Mouse (Mus musculus) heart, postnatal 25 days (tissue): ENCODE data around the gene Ntmt1. TPM values are rescaled to one million over a fixed set of nuclear protein-coding genes. Genes with fewer than 3 reads are reported as not detected.

ENCODE experiments used
- DNase-seq: peaks from one replicate; pipeline ENCODE4 v3.0.0; 2022; ENCODE audit warnings: low spot score
- intact Hi-C: fragments of 180-260 bp; cut with DNase I; formaldehyde crosslinking; loops from one replicate; pipeline ENCODE4 v1.15.1; 2025
- total RNA-seq, 2 experiments: library from RNA; stranded (reverse); gene quantifications; 2 replicates each; pipeline ENCODE4 v1.2.3; 2021

The Ntmt1 gene
- total RNA-seq, 2 experiments from 2014 or later = 30.6 to 31.1 TPM

DNA sequence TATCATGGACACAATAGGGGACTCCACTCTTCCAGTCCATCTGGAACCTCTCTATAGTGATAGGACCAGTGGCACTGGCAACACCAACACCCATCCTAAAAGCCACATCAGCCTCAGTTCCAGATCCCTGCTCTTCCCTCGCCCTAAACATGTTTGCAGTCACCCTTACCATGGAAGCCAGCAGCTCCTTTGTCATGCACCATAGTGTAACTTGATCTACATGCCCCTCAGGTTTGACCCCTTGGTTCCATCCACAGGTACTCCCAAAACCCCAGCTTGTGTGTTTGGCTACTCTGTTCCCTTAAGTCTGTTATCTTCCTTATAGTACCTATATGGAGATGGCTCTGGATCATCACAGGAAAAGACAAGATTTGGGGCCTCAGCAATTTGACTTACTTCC, 8.8 kb downstream of the Ntmt1 start:
- intact Hi-C loops = no loop called here

DNA sequence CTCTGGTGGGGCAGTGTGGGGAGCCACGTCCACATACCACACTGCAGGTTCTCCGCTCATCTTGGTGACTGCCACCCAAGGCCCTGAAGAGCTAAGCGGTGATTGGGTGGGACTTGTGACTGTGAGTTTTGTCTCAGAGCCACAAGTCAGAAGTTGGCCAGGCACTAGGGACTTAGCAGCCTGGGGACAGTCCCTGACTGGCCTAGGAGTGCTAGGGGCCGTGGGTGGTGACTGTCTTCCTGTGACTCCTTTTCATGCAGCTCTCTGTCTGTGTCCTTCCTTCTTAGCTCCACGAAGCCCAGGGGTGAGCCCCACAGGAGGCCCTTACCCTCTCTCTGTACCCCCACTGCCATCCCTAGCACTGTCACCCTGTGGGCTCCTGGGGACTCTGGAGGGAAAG, 12.2 kb downstream of the Ntmt1 start:
- intact Hi-C loops = no loop called here
- DNase-seq = no peak

More for the DNA sequence above, 8.8 kb downstream of the Ntmt1 start:
- DNase-seq = no peak

DNA sequence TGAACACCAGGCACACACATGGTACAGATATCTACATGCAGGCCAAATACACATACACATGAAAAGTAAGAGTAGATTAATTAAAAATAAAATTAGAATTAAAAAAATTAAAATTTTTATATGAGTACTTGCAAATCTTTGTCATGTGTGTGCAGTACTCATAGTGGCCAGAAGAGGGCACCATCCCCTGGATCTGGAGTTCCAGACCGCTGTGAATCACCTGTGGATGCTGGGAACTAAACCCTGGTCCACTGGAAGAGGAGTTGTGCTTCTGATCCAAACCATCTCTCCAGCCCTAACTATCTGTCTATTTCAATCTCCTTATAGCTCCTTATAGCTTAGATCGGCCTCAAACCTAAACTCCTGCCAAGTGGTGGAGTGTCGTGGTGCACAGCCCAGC, 13.4 kb downstream of the Ntmt1 start:
- intact Hi-C loops = no loop called here
- no peak for DNase-seq

DNA sequence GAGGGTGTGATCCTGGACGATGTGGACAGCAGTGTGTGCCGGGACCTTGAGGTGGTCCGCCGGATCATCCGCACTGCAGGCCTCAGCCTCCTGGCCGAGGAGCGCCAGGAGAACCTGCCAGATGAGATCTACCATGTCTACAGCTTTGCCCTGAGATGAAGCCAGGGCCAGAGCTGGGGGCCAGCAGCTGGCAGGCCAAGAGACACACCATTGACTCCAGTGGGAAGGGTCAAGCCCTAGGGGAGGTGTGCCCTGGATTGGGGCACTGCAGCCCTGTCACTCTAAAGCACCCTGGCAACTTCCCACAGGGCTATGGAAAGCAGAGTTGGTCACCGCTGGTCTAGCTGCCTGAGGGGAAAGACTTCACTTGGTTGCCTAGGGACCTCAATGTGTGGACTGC, 14.8 kb downstream of the Ntmt1 start:
- DNase-seq = no peak
- intact Hi-C loops = no loop called here

DNA sequence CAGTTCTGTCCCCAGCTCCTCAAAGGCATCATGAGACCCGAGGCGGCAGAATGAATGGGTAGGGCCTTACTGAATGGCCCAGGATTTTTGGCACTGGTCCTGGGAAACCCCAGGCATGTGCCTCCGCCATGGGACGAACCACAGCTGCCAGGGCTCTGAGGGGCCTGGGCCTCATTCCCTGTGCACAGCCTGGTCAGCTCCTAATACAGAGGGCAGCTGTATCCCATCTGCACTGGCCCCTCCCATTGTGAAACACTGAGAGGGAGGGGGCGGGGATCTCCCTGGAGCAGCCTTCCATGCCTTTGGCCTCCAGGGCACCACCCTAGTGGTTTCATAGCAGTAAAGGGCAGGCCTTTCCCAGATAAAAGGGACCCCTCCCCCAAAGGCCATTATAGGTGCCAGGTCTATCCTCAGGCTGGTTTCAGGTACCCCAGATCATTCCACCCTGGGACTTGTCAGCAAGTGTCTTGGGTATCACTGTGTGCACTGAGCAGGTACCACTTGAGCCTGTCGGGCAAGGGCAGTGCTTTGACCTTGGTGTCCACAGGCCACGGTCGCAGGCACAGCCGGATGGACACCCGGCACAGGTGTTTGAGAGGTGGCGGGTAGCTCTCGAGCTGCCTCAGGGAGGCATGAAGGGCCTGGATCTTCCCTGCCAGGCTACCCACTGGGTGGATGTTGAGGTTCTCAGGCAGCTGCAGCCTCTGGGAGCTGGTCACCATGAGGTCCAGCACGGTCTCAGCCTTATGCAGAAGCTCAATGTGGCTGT, 15.9 kb downstream of the Ntmt1 start:
- intact Hi-C loops = no loop called here

DNA sequence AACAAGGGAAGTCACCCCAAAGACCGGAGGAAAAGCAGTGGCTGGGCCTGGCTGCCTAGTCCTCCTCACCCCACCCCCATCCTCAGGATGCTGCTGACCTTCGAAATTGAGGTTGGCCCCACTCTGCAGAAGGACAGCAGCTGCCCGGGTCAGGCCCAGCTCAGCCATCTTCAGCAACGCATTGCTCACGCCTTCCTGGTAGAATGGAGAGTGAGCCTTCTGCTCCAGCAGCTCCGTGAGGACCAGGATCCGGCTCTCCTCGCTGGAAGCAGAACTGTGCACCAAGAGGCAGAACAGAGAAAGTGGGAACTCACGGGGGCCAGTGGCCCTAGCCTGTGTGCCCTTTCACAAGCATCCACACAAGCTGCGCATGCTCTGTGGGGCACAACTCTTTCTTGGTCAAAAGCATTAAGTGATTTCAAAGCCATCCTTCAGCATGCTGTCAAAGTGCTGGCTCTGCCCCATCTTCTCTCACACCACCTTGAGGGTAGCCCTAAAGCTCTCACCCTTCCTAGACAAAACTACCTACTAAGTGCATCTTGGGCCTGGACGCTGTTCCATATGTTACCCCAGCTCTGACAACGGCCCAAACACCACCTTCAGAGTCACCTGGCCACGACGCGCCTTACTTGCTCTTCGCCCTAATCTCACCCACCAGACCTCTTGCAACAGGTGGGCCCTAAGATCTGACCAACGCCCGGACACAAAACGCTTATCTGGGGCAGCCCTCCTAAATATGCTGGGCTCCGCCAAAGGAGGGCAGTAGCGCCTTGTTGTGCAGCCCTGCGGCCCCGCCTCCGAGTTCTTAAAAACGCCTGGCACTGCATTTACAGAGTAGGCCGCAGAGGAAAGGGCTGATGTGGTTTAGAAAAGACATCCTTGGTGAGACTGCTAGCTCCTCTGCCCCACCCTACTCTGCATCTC, 19.5 kb downstream of the Ntmt1 start:
- intact Hi-C loops = no loop called here

More for the DNA sequence above, 15.9 kb downstream of the Ntmt1 start:
- peak; percentile 42 for DNase-seq

DNA sequence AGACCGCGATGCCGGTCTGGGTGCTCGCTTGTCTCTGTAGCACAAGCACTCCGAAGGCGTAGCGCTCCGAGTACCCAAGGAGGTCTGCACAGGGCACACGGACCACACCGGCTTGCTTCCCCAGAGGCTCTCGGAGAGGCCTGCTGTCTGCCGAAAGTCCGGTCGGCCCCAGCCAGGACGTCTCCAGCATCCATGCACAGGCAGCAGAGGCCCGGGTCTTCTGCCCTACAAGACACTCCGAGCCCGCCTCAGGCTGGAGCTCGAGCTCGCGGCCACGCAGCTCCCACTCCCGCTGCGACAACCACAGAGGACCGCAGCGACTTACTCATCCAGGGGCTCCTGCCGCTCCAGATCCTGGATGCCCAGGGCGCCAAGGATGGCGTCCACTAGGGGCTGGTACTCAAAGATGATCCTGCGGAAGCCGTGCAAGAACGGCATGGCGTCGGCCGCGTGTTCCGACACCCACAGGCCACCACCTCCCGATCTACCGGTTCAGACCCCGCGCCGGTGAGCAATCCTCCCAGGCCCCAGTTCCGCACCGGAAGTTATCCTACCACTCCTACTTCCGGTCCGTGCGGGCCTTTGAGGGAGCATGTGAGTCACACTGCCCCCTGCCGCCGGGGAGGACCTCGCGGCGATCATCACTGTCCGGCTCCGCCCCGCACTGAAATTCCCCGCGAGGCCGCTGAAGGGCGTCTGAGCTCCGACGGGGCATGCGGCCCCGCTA, 20.3 kb downstream of the Ntmt1 start:
- intact Hi-C loops = no loop called here
- DNase-seq = peak; percentile 82

More for the DNA sequence above, 19.5 kb downstream of the Ntmt1 start:
- DNase-seq = no peak

DNA sequence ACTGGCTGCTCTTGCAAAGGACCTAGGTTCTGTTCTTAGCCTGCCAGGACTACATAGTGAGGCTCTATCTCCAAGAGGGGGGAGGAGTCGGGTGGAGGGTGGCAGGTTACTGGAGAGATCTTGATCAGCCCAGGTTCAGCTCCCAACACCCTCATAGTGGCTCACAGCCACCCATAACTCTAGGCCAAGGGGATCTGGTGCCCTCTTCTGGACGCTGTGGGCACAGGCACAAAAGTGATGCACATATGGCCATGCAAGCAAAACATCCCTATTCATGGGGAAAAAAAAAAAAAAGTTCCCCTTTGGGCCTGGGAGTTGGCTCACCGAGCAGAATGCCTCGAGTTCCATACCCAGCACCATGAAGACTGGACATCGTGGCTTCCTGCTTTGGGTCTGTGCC, 21.7 kb downstream of the Ntmt1 start:
- intact Hi-C loops = no loop called here
- no peak for DNase-seq

DNA sequence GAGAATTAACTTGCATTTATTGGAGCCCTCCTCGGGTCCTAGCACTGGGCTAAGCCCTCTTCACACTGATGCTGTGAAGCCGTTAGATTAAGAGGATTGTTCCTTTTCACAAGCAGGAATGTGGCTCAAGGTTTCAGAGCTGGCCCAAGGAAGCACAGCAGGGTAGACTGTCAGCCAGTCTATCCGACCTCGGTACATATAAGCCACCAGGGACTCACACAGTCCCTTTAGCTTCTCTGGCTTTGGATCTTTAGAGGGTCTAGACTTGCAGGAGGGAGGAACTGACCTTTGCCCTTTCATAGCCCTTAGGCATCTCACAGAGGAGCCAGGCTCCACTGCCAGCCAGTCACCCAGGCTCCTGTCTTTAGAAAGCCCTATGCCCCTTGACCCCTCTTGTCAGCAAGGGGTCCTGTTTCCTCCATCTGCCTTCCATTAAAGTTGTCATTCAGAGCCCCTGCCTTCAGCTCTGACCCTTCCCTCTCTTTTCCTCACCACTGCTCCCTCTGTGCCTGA, 22.7 kb downstream of the Ntmt1 start, which contains the start of gene Asb6:
Gene Asb6, minus strand, starts transcription at position 51 of the 513 bp plus-strand sequence.
- intact Hi-C loops = loop anchor here (5.0 kb wide), 1 partner anchor 102 kb away; no protein-coding TSS in a partner anchor
- no peak for DNase-seq

DNA sequence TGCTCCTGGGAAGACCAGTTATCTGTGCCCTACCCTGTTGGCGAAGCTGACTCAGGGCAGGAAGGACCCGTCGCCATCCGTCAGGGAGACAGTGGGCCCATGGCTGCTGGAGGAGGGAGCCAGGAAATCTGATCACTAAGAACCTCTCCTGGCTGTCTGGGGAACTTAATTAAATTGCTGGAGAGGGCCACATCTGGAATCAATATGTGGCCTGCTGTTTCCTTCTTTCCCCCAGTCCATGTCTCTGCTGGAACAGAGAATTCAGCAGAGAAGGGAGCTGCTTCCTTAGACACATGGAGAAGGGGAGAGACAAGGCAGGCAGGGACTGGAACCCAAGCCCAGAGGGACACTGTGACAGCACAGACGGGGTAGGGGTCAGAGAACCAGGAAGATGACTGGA, 26.0 kb downstream of the Ntmt1 start:
- DNase-seq = no peak
- intact Hi-C loops = loop anchor here (5.0 kb wide), 1 partner anchor 99 kb away; no protein-coding TSS in a partner anchor

DNA sequence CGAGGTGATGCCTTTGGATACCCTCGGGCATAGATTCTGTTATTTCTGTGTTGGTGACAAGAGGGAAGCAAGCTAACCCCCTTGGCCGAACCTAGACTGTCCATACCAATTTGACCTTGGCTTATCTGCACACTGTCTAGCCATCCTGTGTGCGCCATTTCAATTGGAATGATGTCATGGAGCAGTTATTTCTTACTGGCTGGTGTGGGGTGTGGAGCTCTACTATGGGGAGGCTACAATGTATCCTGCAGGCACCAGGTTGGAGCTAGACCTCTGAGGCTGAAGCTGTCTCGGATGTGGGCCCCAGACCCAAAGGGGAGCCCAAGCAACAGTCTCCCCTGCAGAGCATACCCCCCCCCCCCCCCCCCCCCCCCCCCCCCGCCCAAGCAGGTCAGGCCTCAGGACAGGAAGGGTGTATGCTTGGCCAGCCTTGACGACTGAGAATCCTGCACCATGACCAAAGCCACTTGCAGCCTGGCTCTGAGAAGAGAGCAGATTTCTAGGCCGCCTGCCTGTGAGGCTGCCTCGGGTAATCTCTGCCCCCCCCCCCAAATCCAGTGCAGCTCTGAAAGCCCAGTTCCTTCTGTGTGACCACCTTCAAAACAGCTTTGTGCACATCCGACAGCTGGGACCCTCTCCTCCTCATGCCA, 26.9 kb downstream of the Ntmt1 start, which contains the start of gene Prrx2:
Gene Prrx2, plus strand, starts transcription at position 600 of the 650 bp plus-strand sequence.
- intact Hi-C loops = loop anchor here (5.0 kb wide), 1 partner anchor 98 kb away; no protein-coding TSS in a partner anchor
- DNase-seq = no peak

DNA sequence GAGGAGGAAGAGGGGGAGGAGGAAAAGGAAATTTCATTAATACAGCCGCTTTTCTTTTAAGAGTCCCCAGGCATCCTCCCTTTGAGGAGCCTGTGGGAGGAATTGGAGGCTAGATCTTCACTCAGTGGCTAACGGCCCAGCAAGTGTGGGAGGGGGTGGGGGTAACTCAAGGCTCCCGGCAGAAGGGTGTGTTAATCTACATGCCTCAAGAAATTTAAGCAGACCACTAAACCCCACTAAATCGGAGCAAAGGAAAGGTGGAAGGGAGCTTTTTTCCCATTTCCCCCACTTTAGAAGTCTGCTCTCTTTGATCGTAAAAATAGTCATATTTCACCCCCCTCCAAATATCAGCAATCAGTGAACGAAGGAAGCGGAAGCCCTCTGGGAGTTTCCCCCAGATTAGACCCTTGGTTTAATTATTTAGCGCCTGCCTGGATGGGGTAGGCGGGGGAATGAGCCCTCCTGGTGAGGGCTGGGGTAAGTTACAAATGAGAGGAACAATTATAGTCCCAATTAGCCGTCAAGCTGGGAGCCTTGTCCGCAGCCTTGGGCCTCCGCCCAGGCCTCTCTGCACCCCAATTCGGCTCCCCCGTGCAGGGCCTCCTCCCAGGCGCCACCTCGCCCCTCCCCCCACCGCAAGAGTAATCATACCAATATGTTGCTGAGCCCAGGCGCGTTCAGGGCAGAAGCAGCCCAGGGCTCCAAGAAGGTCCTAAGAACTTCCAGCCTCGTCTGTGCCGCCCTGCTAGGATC, 28.8 kb downstream of the Ntmt1 start:
- intact Hi-C loops = no loop called here
- no peak for DNase-seq

DNA sequence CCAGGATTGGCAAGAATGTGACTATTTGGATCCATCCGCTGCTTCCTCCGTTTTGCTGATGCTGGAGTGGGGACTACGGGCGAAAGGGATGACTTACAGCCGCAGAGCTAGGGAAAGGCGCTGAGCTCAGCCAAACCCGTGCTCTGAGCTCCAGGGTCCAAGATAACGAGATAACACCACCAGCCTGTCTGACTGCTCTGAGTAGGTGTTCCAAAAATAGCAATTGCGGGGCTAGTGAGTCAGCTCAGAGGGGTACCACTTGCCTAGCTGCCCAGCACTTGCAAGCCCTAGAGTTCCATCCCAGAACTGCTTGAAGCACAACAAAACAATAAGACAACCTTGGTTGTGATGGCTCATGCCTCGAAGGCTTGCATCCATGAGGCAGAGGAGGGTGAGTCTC, 35.0 kb downstream of the Ntmt1 start:
- intact Hi-C loops = no loop called here
- no peak for DNase-seq

DNA sequence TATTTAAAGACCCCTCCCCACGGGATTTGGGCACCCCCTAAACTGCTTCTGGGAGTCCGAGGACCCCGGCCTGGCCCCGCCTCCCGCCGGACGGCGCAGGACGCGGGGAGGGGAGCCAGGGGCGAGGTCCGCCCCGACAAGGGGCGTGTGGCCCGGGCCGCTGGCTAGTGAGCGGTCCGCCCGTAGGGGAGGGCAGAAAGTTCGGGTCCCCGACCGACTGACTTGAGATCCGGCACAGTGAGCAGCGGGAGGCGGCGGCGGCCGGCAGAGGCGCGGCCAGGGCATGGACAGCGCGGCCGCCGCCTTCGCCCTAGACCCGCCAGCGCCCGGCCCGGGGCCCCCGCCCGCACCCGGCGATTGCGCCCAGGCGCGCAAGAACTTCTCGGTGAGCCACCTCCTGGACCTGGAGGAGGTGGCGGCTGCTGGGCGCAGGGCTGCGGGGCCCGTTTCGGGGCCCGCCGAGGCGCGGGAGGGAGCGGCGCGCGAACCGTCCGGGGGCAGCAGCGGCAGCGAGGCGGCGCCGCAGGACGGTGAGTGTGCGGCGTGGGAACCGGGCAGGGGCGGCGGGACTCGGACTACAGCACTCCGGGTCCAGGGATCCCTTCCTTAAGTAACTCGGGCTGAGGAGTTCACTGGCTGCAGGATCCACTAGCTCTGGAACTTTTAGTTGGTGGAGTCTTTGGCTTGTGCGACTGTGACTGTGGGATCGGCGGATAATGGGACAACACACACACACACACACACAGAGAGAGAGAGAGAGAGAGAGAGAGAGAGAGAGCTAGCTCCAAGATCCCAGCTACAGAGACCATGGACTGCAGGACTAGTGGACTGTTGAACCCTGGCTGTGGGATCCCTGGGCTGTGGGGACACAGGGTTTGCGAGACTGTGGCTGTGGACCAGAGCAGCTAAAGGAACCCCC, 37.8 kb downstream of the Ntmt1 start:
- DNase-seq = no peak
- intact Hi-C loops = no loop called here

DNA sequence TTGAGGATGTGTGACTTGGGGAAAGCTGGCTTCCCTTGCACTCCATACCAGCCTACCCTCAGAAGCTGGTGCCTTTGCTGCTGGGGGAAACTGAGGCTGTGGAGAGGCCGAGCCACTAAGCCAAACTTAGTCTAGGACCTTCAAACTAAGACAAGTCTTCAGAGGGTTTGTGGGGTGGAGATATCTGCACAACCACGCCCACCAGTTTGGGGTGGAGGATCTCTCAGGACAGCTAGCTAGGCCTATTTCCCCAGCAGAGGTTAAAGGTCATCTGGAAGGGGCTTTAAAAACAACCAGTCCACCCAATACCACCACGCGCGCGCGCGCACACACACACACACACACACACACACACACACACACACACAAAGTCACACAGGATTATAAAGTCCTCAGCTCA, 38.6 kb downstream of the Ntmt1 start:
- intact Hi-C loops = no loop called here
- no peak for DNase-seq

DNA sequence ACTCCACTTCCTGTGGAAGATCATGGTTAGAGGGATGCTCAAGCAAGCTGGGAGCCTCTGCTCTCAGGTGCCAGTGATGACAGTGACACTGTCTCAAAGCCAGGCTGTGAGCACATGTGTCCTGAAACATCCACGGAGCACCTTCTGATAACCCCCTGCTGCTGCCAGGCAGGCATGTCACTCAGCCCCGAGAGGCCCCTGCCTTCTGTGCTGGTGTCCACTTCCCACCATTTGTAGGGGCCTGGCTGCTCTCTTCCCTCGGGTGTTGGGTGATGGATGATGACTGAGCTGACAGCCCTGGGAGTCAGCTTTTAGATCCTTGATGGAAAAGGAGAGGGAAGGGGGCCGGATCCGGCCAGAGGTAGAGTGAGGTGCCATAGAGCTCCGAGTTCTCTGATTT, 39.1 kb downstream of the Ntmt1 start:
- no peak for DNase-seq
- intact Hi-C loops = no loop called here

DNA sequence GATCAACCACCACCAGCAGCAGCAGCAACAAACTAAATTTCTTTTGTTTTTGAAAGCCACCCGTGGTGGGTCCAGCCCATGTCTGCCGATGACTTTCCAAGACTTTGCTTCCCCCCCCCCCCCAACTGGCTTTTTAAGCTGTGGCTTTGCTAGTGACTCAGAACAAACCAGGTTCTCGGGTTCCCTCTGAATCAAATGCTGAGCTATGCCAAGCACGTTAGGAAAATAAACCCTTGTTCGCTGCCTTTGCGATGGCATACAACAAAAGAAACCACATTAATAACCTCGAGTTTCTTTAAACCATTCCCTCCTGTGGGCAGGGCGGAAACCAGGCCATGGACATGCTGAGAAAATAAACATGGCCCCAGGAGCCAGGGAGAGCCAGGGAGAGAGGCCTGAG, 40.6 kb downstream of the Ntmt1 start:
- intact Hi-C loops = no loop called here
- DNase-seq = no peak

DNA sequence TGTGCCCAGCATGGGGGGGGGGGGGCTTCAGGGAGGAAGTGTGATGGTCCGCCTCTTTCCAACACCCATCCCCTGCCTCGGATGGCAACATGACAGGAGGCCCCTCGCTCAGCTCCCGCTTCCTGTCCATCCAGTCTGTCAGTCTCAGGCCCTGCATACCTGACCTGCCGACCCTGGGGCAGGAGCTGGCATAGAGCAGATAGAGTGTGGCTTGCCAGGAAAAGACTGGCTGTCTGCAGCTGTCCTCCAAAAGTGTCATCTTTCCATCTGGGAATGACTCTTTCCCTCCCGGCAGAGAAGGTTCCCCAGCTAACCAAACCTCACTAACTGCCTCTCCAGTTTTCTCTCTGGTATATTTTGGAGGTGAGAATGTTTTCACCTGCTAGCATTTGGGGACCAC, 43.0 kb downstream of the Ntmt1 start:
- DNase-seq = no peak
- intact Hi-C loops = no loop called here
